Mouse (Mus musculus) CD4-positive, CD25-positive, alpha-beta regulatory T cell (primary cell): ENCODE data around the gene Olfr1062. TPM values are rescaled to one million over a fixed set of nuclear protein-coding genes. Genes with fewer than 3 reads are reported as not detected.

Source experiments
- polyA plus RNA-seq: library from polyadenylated mRNA; unstranded; fragments of 100-300 nt; shearing (Covaris generic); gene quantifications from one replicate; pipeline ENCODE4 v1.2.1, GENCODE M21; 2017

Gene Olfr1062
- polyA plus RNA-seq: not detected

GRCm38 (mm10) chr2:86426649-86427048 is at the start of gene Olfr1062:
Gene Olfr1062 (minus strand): TSS chr2:86426749.

DNA sequence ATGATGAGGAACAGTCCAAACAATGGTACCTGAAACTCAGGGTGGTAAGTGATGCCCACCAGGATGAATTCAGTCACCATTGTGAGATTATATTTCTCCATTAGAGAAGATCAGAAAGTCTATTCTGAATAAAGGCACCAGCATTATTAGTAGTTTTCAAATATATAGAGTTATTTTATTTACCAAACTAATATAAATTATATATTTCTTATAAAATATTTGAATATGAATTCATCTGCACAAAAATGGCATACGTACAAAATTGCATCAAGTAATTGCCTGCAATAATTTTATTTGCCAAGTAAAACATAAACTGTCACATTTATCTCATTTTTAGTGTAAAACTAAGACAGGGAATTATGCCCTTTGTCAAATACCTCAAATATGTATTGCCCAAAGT is 29.6 kb upstream of the Olfr1062 start, which contains the start of gene Olfr1066:
Gene Olfr1066 (minus strand): TSS at position 101 of the 400 bp plus-strand sequence.

DNA sequence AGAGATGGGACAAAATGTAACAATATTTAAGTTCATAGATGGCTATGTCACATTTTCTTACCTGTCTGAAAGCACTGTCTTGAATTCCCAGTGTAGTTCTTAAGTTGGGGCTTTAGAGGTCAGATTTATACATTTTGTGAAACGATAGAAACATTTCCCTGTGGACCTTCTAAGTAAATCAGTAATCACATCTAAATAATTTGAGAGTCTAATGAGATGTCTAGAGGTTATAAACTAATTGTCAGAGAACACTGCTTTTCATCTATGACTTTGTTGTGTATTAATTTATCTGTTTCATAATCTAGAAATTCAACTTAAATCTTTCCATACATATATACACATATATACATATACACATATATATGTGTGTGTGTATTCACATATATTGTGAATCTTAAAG is 23.9 kb upstream of the Olfr1062 start, which contains the start of gene Olfr1065:
Gene Olfr1065 (minus strand): TSS at position 101 of the 400 bp plus-strand sequence.

GRCm38 (mm10) chr2:86413950-86414349 is 12.6 kb downstream of the Olfr1062 start, which contains the start of gene Olfr1061:
Gene Olfr1061 (minus strand): TSS chr2:86414050.

GRCm38 (mm10) chr2:86388461-86388860 is 38.1 kb downstream of the Olfr1062 start, which contains the start of gene Olfr1058:
Gene Olfr1058 (minus strand): TSS chr2:86388561.

GRCm38 (mm10) chr2:86378293-86378692 is 48.3 kb downstream of the Olfr1062 start, which contains the start of gene Olfr1057:
Gene Olfr1057 (minus strand): TSS chr2:86378393.

Other genes starting within 250 kb of the Olfr1062 start
- not detected for gene Olfr1044, start 248.9 kb downstream of the Olfr1062 start, polyA plus RNA-seq
- not detected for gene Olfr52, start 241.1 kb downstream of the Olfr1062 start, polyA plus RNA-seq
- not detected for gene Olfr1045, start 223.7 kb downstream of the Olfr1062 start, polyA plus RNA-seq
- gene Olfr1046, start 207.4 kb downstream of the Olfr1062 start, polyA plus RNA-seq: 0.06 TPM
- not detected for gene Olfr1047, start 195.3 kb downstream of the Olfr1062 start, polyA plus RNA-seq
- not detected for gene Olfr1048, start 186.5 kb downstream of the Olfr1062 start, polyA plus RNA-seq
- 0.12 TPM for gene Olfr1049, start 168.4 kb downstream of the Olfr1062 start, polyA plus RNA-seq
- gene Olfr1051, start 147.7 kb downstream of the Olfr1062 start, polyA plus RNA-seq: not detected
- gene Olfr1052, start 134.3 kb downstream of the Olfr1062 start, polyA plus RNA-seq: not detected
- gene Olfr1053, start 111.5 kb downstream of the Olfr1062 start, polyA plus RNA-seq: not detected
- not detected for gene Olfr1054, start 91.3 kb downstream of the Olfr1062 start, polyA plus RNA-seq
- not detected for gene Olfr1055, start 76.5 kb downstream of the Olfr1062 start, polyA plus RNA-seq
- gene Olfr1056, start 64.3 kb downstream of the Olfr1062 start, polyA plus RNA-seq: not detected
- gene Olfr1057, start 48.4 kb downstream of the Olfr1062 start, polyA plus RNA-seq: not detected
- not detected for gene Olfr1058, start 38.2 kb downstream of the Olfr1062 start, polyA plus RNA-seq
- not detected for gene Olfr1061, start 12.7 kb downstream of the Olfr1062 start, polyA plus RNA-seq
- not detected for gene Olfr1065, start 23.8 kb upstream of the Olfr1062 start, polyA plus RNA-seq
- not detected for gene Olfr1066, start 29.5 kb upstream of the Olfr1062 start, polyA plus RNA-seq
- gene Olfr228, start 60.6 kb upstream of the Olfr1062 start, polyA plus RNA-seq: 0.10 TPM
- not detected for gene Olfr1076, start 81.7 kb upstream of the Olfr1062 start, polyA plus RNA-seq
- not detected for gene Olfr1079, start 115.7 kb upstream of the Olfr1062 start, polyA plus RNA-seq
- gene Olfr1080, start 131.5 kb upstream of the Olfr1062 start, polyA plus RNA-seq: not detected
- gene Olfr1082, start 172.2 kb upstream of the Olfr1062 start, polyA plus RNA-seq: not detected
- not detected for gene Olfr1084, start 213.0 kb upstream of the Olfr1062 start, polyA plus RNA-seq
- not detected for gene Olfr1085, start 235.3 kb upstream of the Olfr1062 start, polyA plus RNA-seq